Mouse (Mus musculus): ENCODE measurements around the gene Olfr507.
"Not testable (repeated sequence)": the region's sequence is repeated elsewhere in the genome, so short reads cannot be mapped to it uniquely, and the experiment has no call there.

Gene Olfr507

GRCm38 (mm10) chr7:108621514-108621913 is at the start of gene Olfr507:
Gene Olfr507, plus strand, starts transcription at chr7:108621814.
- DNase-seq: no peak

- no peak for DNase-seq
These were observed 31.8 kb upstream of the Olfr507 start for GRCm38 (mm10) chr7:108589797-108590196.

GRCm38 (mm10) chr7:108601916-108602315 is 19.7 kb upstream of the Olfr507 start:
- DNase-seq: not testable (repeated sequence)

GRCm38 (mm10) chr7:108610487-108610886 is 11.1 kb upstream of the Olfr507 start, which contains the start of gene Olfr506:
Gene Olfr506, plus strand, starts transcription at chr7:108610787.
- DNase-seq: no peak

GRCm38 (mm10) chr7:108614110-108614509 is 7.5 kb upstream of the Olfr507 start:
- DNase-seq: no peak

- not testable (repeated sequence) for DNase-seq
These were observed 4.8 kb upstream of the Olfr507 start for GRCm38 (mm10) chr7:108616781-108617180.

GRCm38 (mm10) chr7:108629694-108630093 is 8.1 kb downstream of the Olfr507 start, which contains the start of gene Olfr508:
Gene Olfr508, plus strand, starts transcription at chr7:108629994.
- DNase-seq: no peak

- DNase-seq: no peak
These were observed 30.2 kb downstream of the Olfr507 start, which contains the start of gene Olfr509 for GRCm38 (mm10) chr7:108651806-108652205. Gene Olfr509, minus strand, starts transcription at chr7:108651906.

- no peak for DNase-seq
These were observed 40.8 kb downstream of the Olfr507 start for GRCm38 (mm10) chr7:108662419-108662818.

- DNase-seq: no peak
These were observed 44.5 kb downstream of the Olfr507 start, which contains the start of gene Olfr510 for GRCm38 (mm10) chr7:108666118-108666517. Gene Olfr510, plus strand, starts transcription at chr7:108666418.

- no peak for DNase-seq
These were observed 49.4 kb downstream of the Olfr507 start for GRCm38 (mm10) chr7:108671058-108671457.
